Mouse (Mus musculus) ES-CJ7 (cell line): Measurements from ENCODE around the gene Gm21725.
"Not testable (repeated sequence)": the region's sequence is repeated elsewhere in the genome, so short reads cannot be mapped to it uniquely, and the experiment has no call there.

Experiments used
- DNase-seq: peaks from one replicate; pipeline ENCODE4 v3.0.0; 2011; ENCODE audit warnings: low read depth, low spot score

The Gm21725 gene

GRCm38 (mm10) chrY:13348963-13349362 lies at the start of gene Gm21725:
TSS of gene Gm21725 (minus strand) at chrY:13349063.
- DNase-seq, result not testable (repeated sequence)
